Mouse (Mus musculus) left cerebral cortex, adult 11 months (tissue): ENCODE data around the gene Nfix.

Source experiments
- DNase-seq: peaks from one replicate; pipeline ENCODE4 v3.0.0; 2022; ENCODE audit warnings: low spot score

Nfix gene

DNA sequence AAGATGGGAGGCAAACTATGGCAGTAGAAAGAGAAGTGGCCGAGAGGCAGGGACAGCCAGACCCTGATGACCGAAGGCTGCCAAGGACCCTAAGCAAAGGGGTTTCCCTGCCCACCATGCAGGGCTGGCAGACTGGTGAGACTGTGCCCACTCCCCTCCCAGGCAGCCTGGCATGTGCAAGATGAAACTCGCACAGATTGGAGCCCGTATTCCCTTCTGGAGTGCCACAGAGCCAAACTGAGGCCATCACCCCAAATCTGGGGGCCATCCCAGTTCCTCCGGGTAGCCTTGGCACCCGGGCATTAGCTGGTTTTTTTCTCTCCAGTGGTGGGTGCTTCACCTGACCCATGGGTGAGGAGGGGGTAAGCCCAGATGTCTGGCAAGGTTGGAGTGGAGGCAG is 2.2 kb downstream of the Nfix start:
- no peak for DNase-seq

DNA sequence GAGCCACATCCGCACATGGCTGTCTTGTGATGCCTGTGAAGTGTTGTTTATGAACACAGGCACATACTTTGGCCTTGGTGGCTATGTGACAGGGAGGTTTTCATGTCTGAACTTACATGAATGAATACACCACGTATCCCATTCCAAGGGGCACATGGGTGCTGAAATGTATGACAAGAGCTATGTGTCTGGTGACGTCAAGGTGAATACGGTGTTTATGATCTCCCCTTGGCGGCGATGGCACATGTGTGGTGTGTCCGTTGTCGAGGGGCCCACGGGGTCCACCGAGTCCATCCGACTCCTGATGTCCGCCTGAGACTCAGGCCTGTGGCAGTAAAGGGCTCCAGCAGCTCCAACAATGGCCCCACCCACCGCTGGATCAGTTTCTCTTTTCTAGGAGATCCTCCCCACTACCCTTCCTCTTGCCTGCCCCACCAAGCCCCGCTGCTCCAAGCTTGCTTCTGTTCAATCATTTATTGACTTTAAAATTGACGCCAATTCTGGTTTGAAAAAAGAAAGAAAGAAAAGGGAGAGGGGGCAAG is 2.8 kb downstream of the Nfix start:
- DNase-seq, result no peak

DNA sequence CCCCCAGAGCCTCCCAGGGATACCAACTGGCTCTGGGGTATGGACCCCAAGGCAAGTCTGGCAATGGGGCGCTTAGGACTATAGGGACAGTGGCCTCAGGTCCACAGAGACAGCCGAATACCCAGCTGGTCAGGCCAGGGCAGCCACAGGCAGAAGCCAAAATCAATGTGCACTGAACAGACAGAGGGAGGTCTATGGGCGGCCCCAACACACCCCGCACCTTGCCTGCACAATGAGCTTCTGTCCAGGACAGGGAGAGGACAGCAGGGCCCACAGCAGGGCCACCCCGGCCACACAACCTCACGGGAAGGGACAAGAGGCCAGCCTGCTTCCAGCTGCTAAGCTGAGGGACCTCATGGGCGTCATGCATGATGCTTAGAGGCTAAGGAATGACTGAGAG is 5.7 kb downstream of the Nfix start:
- DNase-seq, result no peak

DNA sequence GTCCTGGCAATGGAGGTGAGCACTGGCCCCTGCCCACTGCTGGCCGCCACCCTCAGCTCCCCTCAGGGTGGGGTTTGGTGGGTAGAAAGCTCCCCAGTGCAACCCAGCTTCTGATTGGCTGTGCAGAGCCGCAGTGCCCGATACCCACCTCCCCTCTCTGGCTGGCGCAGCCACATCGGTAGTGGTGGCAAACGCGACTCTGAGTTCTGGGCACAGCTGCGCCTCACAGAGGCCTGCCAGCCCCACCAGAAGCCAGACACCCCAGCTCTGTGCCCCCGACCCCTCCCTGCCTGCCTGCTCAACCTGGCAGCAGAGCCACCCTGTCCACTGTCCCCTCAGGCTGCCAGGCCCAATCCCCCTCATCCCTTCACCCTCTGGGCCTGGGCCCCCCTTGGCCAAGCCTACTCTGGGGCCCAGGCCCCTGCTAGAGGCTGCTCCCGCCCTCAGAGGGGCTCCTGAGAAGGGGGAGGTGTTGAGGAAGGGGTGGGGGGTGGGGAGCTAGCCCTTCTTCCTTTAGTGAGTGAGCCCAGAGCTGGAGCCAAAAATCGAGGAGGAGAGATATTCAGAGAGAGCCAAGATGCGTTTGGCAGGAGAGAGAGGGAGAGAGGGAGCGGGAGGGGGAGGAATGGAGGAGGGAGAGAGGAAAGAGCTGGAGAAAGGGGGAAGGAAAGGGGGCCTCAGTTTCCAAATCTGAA is 6.2 kb downstream of the Nfix start:
- DNase-seq, result no peak

DNA sequence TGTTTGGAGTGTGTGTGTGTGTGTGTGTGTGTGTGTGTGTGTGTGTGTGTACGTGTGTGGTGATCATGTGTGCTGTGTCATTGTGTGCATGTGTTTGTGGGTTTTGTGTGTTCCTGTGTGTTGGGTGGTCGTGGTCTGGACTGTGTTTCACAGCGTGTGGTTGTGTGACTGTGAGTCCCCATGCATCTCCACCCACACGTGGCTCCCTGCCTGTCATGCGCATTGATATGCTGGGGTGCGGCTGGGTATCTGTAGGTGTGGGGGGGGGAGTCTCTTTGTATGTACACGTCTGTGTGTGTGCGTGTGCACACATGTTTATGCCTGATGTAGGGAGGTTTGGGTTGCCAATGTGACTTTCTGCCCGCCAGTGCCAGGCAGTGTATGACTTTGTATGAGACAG is 7.0 kb downstream of the Nfix start:
- DNase-seq, result no peak

DNA sequence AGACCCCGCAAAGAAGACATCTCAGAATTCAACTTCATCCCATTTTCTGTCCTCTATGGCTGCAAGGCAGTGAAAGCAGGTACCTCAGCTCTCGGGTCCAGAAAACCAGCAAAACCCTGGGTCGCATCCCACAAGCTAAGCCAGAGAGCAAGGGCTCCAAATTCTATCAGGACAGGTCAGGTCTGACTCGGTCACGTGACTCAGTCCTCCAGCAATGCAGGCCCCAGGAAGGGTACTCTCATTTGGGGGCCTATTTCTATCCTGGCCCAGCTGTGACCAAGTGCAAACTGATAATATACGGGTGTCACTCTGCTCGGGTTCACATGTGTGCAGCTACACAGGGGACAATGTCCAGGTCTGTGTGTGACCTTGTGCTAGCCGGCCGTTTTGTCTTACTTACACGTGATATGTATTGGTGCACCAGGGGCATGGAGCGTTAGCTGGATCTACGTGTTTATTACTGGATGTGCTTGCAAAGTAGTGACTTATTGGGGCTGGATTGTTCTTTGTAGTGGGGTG is 7.7 kb downstream of the Nfix start:
- DNase-seq, result no peak

DNA sequence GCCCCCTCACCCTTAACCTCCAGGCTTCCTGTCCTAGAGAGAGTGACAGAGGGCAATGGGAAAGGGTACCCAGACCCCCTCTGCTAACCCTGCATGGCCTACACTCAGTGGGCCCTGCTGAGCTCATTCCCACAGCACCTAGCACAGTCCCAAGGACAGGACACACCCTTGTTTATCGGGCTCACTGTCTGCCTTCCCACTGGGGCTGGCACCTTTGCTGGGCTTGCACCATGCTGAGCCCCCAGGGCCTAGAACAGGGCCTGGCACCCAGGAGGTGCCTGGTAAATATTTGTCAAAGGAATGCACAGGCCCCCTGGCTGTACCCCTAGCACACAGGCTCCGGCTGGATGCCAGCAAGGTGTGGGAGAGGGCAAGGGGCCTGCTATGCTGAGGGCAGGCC is 9.6 kb downstream of the Nfix start:
- DNase-seq, result no peak

DNA sequence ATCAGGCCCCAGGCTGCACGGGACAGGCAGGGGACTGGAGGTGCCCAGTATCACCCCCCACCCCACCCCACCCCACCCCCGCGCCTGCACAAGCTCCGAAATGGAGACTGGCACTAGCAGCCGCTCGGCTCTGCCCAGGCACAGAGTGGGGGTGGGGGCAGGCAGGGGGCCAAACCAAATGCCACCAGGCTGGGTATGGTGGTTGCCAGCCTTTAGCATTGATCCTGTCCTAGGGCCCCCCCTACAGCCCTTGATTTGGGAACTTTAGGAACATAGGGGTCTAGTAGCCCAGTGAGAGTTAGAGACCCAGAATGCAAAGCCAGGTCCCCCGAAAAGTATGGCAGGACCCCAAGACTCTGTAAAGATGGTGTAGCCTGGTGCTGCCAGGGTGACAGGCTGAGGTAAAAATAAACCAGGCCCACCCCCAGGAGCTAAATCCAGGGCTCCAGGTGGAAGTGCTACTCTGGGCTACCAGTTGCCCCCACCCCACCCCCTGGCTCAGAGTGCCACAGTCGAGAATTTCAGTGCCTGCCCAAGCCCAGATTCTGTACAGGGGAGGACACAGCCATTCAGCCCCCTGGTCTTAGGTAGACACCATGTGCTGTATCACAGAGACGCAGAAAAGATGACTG is 10.2 kb downstream of the Nfix start:
- no peak for DNase-seq

DNA sequence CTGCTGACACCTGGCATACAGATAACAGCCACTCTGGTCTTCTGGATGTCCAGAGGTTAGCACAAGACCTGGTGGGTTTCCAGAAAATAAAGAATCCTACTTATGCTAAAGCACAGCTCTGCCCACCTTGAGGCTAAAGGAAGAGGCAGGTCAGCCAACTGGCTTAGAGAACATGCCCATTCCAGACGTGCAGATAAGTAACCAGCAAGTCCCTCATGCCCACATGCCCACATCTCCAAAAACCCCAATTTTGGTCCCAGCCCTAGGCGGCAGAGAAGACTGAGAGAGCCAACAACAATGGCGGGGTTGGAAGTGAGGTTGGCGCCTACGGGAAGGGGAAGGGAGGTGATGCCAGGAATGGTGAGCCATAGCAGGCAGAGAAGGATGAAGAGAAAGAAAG is 10.8 kb downstream of the Nfix start:
- no peak for DNase-seq

DNA sequence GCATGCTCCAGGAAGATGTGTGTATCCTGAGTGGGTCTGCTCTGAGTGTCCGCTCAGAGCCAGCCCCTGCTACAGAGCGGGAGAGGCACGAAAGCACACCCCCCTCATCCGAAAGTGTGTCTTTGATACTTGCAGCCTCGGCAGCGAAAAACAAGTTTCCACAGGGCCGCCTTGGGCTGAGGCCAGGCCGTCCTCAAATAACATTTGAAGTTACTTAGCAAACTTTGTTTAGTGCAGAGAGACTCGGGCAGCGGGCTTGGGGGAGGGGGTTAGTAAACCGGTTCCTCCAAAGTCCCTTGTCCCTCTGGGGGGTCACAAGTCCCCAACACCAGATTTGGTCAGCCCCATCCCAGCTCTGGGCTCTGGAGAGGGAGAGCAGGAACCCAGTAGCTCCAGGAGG is 11.2 kb downstream of the Nfix start:
- no peak for DNase-seq

DNA sequence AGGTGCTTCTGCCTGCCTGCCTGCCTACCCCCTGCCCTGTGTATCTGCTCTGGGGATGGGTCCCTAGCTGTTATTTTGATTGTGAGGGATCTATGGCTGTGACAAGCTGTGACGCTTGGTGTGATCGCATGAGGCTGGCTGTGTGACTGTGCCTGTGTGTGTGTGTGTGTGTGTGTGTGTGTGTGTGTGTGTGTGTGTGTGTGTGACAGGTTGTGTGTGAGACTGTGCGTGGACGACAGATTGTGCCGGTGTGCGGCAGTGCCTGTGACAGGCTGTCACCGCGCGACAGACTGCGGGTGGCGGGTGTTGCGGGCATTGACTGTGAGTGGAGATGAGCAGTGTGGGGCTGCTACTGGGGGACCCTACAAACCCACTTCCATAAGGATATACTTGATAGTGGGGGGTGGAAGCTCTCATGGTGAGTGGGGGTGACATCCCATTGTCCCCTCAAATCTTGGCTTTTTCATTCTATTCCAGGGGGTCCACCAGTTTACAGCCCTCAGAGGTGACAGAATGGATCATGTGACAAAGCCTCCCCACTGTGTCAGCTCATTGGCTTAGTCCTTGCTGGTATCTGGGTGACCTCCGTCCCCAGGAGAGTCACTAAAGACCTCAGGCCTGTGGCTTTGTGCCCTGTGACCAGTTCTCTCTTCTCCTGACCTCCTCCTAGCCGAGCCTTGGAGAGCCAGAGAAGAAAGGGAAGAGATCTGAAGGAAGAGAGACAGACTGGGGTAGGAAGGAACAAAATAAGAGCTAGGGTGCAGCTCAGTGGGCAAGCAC is 12.4 kb downstream of the Nfix start:
- no peak for DNase-seq

DNA sequence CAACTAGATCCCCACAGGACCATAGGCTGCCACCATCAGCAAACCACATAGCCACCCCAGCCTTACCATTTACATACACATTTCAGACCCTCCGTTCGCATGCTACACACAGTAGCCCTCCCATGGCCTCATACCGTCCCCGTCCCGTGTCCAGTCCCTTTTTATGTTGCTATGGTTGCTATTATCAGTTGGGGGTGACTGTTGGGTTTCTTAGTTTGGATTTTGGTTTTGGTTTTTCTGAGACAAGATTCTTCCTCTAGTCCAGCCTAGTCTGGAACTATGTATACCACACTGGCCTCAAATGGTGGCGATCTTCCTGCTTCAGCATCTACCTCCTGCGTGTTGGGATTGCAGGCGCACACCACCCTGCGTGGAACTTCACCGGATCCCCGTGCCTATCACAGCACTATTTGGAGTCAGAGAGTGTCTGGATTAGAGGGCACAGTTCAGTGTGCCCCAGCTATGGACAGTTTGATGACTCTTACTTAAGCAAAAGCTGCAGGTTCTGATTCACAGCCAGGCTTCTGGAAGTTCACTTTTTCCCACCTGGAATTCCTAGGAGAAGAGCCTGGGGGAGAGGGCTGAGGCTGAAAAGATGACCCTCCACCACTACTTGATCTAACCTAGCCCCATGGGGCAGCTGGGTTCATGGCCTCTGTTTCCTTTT is 13.2 kb downstream of the Nfix start:
- no peak for DNase-seq

DNA sequence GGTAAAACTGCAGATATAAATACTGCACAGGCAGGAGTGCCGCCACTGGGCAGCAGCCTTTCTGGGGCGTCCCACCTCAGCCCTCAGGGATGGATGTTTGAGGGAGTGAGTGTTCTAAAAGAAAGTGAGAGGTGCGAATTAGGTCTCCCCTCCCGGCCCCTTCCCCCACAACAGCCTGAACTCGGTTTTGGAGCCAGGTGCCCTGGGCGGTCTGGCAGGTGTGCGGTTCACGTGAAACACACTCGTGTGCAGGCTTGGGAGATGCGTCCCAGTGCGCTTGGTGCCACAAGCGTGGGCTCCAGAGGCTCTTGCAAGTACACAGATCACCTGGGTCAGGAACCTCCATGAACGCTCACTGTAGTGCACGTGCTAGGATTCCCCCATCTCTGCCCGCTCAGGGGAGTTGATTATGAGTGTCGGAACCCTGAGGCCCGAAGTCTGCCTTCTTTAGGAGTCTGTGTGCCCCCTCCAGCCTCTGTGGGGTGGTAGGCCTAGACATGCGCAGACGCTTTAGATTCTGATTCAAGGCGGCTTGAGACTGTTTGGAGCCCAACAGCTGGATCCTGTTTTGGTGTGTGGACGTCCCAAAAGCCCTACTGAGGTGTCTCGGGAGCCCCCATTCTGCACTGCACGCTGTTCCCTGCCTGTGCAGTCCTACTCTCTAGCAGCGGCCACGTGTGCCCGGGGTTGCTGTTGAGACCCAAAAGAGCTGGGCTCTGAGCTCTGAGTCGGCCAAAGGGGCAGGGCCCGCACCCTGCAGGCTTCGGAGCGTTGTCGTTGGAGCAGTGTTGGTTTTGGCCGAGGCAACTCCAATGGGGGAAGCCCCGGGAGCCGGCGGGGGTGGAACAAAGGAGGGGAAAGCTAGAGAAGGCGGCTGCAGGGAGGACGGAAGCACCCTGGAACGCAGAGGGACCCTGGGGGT is 14.1 kb downstream of the Nfix start:
- DNase-seq, result no peak

DNA sequence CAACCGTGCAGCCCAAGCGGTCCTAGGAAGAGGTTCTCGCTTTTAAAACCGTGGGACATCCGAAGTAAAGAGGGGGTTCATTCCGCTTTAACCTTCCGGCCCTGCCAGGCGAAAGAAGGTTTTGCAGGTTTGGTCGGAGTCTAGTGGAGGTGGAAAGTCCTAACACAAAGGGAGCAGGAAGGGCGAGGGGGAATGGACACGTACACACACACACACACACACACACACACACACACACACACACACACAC is 14.7 kb downstream of the Nfix start:
- DNase-seq, result no peak

DNA sequence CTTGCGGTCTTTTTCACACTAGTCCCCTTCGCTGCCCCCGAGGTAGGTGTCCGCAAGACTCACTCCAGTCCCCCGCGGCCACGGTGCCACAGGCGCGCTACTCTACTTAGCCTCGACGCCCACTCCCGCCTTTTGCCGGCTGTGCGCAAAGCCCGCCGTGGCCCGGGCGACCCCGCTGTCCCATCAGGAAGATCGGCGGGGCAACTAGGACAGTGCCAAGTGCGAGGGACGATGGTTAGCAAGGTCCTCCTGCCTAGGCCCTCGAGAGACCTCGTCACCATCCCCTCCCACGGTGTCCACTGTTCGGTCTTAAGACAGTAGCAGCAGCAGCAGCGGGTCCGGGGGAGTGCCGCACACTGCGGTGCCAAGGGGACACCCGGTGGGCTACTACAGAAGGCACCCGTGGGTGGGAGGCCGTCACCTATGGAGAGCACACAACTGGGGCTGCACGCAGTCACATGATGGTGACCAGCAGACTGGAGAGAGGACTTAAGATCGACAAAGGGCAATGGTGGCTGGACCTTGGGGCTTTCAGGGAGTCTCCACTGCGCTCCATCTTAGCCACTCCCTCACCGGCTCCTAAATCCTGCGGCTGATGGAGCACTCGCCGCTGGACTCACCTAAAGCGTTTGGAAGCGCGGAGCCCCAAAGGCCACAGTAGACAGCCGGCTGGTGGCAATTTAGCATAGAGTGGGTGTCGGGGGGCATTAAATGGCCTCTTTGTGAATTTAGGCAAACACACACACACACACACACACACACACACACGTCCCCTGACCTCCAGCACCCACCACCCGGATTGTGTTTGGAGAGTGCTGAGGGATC is 15.3 kb downstream of the Nfix start:
- no peak for DNase-seq

DNA sequence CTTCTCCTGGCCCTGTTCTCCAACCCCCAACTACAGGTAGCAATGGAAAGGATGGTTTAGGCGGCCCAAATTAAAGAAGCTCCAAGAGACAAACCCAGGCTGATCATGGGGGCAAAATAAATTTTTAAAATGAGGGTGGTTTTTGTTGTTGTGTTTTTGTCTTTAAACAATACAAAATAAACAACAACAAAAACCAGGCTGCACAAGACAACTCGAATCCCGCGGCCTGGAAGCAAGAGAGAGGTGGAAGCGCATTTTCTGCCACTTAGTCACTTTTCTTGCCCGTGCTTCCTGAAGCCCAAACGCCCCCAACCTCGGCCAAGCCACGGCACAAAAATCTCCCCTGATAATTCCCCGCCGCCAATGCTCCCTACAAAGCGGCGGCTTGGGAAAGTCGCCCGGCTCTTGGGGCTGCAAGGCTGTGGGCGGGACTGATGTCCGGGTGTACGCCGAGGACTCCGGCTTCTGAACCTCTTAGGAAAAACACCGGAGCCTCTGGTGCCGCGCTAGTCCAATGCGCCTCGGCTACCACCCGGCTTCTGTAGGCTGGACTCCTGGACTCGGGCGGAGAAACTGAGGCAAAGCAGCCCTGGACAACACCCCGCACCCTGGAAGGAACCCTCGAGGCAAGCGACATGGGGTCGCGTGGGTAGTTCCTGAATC is 16.1 kb downstream of the Nfix start:
- DNase-seq, result no peak

DNA sequence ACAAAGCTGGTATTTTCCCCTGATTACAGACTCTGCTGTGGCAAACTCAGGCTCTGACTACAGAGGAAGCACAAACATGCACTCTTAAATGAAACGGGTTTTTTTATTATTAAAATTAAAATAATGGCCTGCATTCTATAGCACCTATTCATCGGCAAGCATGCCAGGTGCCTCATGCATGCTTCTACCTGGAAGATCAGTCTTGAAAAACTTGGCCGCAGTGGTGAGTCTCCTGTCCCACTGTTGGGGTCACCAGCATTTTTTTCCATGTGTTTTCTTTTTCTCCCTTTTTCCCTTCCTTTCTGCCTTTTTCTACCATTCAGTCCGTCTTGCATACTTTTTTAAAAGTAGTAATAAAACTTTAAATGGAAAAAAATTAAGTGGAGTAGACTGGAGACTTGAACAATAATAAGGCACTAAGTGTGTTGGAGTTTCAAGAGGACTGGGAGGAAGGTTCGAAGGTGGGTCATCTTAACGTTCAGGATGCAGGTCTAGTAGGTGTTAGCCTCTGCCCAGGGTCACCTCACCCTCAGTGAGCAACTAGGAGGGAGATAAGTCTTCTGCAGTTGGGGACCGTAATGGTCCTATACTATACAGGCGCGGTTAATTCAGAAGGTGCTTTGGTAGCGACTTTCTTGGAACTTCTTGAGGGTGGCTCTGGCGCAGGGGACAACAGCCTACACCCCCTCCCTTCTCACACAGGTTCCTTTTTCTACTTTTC is 16.8 kb downstream of the Nfix start:
- no peak for DNase-seq

DNA sequence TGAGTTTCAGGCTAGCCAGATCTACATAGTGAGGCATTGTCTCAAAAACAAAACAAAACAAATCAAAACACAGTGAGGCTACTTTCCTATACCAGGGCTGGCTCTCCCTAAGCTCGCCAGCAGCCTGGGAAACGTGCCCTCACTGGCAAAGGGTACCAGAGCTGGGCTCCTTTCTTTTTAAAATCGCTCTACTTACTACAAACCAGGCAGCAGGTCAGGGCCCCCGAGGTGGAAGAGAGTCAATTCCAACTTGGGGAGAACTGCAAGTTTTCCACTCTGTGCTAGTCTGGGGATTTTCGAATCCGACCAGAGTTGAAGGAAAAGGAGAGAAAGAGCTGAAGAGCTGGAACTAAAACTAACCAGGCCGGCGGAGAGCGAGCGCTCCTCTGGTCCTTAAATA is 17.5 kb downstream of the Nfix start:
- no peak for DNase-seq
